Mouse (Mus musculus): Measurements from ENCODE around the gene Ephb1. TPM values are rescaled to one million over a fixed set of nuclear protein-coding genes. Genes with fewer than 3 reads are reported as not detected.

Gene Ephb1
- polyA plus RNA-seq, 1 experiment from 2014 or later: 6.6 TPM

- WGBS: 65% methylated on average over 3 of the region's 3 CpGs
- Histone ChIP-seq H3K9me3 (no peaks in the 10 kb centered on the region), H3K4me1 (replicated peaks) (no peaks in the 10 kb centered on the region), H3K4me3 (replicated peaks) (no peak overlapping the region), H3K36me3 (no peaks in the 10 kb centered on the region), H3K27ac (no peak overlapping the region), H3K4me2 (replicated peaks) (no peak overlapping the region), H3K9ac (no peak overlapping the region), H3K27me3 (replicated peaks) (no peaks in the 10 kb centered on the region)
- no peak for ATAC-seq
These were observed 149.0 kb downstream of the Ephb1 start for GRCm38 (mm10) chr9:102205518-102205917.

GRCm38 (mm10) chr9:102201867-102202266 lies 152.6 kb downstream of the Ephb1 start:
- Histone ChIP-seq H3K9ac (no peak overlapping the region), H3K9me3 (no peaks in the 10 kb centered on the region), H3K27ac (no peak overlapping the region), H3K4me1 (replicated peaks) (no peaks in the 10 kb centered on the region), H3K4me3 (replicated peaks) (no peak overlapping the region), H3K4me2 (replicated peaks) (no peak overlapping the region), H3K36me3 (no peaks in the 10 kb centered on the region), H3K27me3 (replicated peaks) (no peaks in the 10 kb centered on the region)
- no peak for ATAC-seq
- WGBS: 88% methylated on average over 5 of the region's 5 CpGs

GRCm38 (mm10) chr9:102196856-102197255 lies 157.6 kb downstream of the Ephb1 start:
- H3K36me3 ChIP-seq: no peaks in the 10 kb centered on the region
- no peak overlapping the region for H3K27ac ChIP-seq
- no peak overlapping the region for H3K9ac ChIP-seq
- no peak for ATAC-seq
- H3K4me3 ChIP-seq (replicated peaks): no peak overlapping the region
- H3K27me3 ChIP-seq (replicated peaks): no peaks in the 10 kb centered on the region
- H3K9me3 ChIP-seq: no peaks in the 10 kb centered on the region
- WGBS: 87% methylated on average over 6 of the region's 6 CpGs
- H3K4me2 ChIP-seq (replicated peaks): no peak overlapping the region
- H3K4me1 ChIP-seq (replicated peaks): no peaks in the 10 kb centered on the region

GRCm38 (mm10) chr9:102194063-102194462 lies 160.4 kb downstream of the Ephb1 start:
- no peaks in the 10 kb centered on the region for H3K36me3 ChIP-seq
- no peaks in the 10 kb centered on the region for H3K9me3 ChIP-seq
- H3K4me3 ChIP-seq (replicated peaks): no peak overlapping the region
- ATAC-seq: no peak
- H3K4me2 ChIP-seq (replicated peaks): no peak overlapping the region
- H3K4me1 ChIP-seq (replicated peaks): no peaks in the 10 kb centered on the region; the same call in 1 of the 2 replicates
- H3K9ac ChIP-seq: no peak overlapping the region
- no peaks in the 10 kb centered on the region for H3K27me3 ChIP-seq (replicated peaks)
- 84% methylated on average over 4 of the region's 4 CpGs for WGBS
- H3K27ac ChIP-seq: no peak overlapping the region

- 57% methylated on average over 13 of the region's 13 CpGs for WGBS
- H3K4me2 ChIP-seq (replicated peaks): no peak overlapping the region
- H3K4me1 ChIP-seq (replicated peaks): no peaks in the 10 kb centered on the region; the same call in 1 of the 2 replicates
- H3K9ac ChIP-seq: no peak overlapping the region
- H3K27ac ChIP-seq: no peak overlapping the region
- H3K9me3 ChIP-seq: no peaks in the 10 kb centered on the region
- no peak overlapping the region for H3K4me3 ChIP-seq (replicated peaks)
- no peaks in the 10 kb centered on the region for H3K36me3 ChIP-seq
- 0 out of 2 replicates have a peak, but pooled peaks have one; percentile 41 for ATAC-seq
- no peaks in the 10 kb centered on the region for H3K27me3 ChIP-seq (replicated peaks)
These were observed 161.5 kb downstream of the Ephb1 start for GRCm38 (mm10) chr9:102192724-102193685.

GRCm38 (mm10) chr9:102190058-102190457 lies 164.4 kb downstream of the Ephb1 start:
- no peak overlapping the region for H3K27ac ChIP-seq
- 77% methylated on average over 9 of the region's 9 CpGs for WGBS
- H3K4me1 ChIP-seq (replicated peaks): no peaks in the 10 kb centered on the region; the same call in 1 of the 2 replicates
- no peak overlapping the region for H3K4me2 ChIP-seq (replicated peaks)
- H3K4me3 ChIP-seq (replicated peaks): no peak overlapping the region
- ATAC-seq: no peak
- no peaks in the 10 kb centered on the region for H3K36me3 ChIP-seq
- H3K9ac ChIP-seq: no peak overlapping the region
- H3K27me3 ChIP-seq (replicated peaks): no peaks in the 10 kb centered on the region
- H3K9me3 ChIP-seq: no peaks in the 10 kb centered on the region

GRCm38 (mm10) chr9:102189406-102189805 lies 165.1 kb downstream of the Ephb1 start:
- H3K4me2 ChIP-seq (replicated peaks): no peak overlapping the region
- H3K36me3 ChIP-seq: no peaks in the 10 kb centered on the region
- no peaks in the 10 kb centered on the region for H3K27me3 ChIP-seq (replicated peaks)
- no peak overlapping the region for H3K9ac ChIP-seq
- 49% methylated on average over 11 of the region's 11 CpGs for WGBS
- no peak overlapping the region for H3K27ac ChIP-seq
- H3K9me3 ChIP-seq: no peaks in the 10 kb centered on the region
- no peaks in the 10 kb centered on the region; the same call in 1 of the 2 replicates for H3K4me1 ChIP-seq (replicated peaks)
- ATAC-seq: peak; percentile 83
- H3K4me3 ChIP-seq (replicated peaks): no peak overlapping the region

- no peak overlapping the region for H3K9ac ChIP-seq
- no peak overlapping the region for H3K4me3 ChIP-seq (replicated peaks)
- no peak overlapping the region for H3K4me2 ChIP-seq (replicated peaks)
- 71% methylated on average over 22 of the region's 22 CpGs for WGBS
- H3K27me3 ChIP-seq (replicated peaks): no peaks in the 10 kb centered on the region
- 0 out of 2 replicates have a peak, but pooled peaks cover 4% of the 10 kb centered on the region for H3K4me1 ChIP-seq (replicated peaks)
- ATAC-seq: no peak
- no peaks in the 10 kb centered on the region for H3K9me3 ChIP-seq
- H3K27ac ChIP-seq: no peak overlapping the region
- H3K36me3 ChIP-seq: no peaks in the 10 kb centered on the region
These were observed 170.7 kb downstream of the Ephb1 start for GRCm38 (mm10) chr9:102183663-102184274.

- H3K4me2 ChIP-seq (replicated peaks): no peak overlapping the region
- no peaks in the 10 kb centered on the region for H3K27me3 ChIP-seq (replicated peaks)
- H3K9me3 ChIP-seq: no peaks in the 10 kb centered on the region
- 75% methylated on average over 10 of the region's 10 CpGs for WGBS
- 0 out of 2 replicates have a peak, but pooled peaks cover 4% of the 10 kb centered on the region for H3K4me1 ChIP-seq (replicated peaks)
- H3K36me3 ChIP-seq: no peaks in the 10 kb centered on the region
- H3K9ac ChIP-seq: no peak overlapping the region
- no peak for ATAC-seq
- H3K4me3 ChIP-seq (replicated peaks): no peak overlapping the region
- H3K27ac ChIP-seq: no peak overlapping the region
These were observed 172.5 kb downstream of the Ephb1 start for GRCm38 (mm10) chr9:102181810-102182490.

GRCm38 (mm10) chr9:102181276-102181675 lies 173.2 kb downstream of the Ephb1 start:
- 49% methylated on average over 3 of the region's 3 CpGs for WGBS
- Histone ChIP-seq H3K4me2 (replicated peaks) (no peak overlapping the region), H3K4me1 (replicated peaks) (0 out of 2 replicates have a peak, but pooled peaks cover 4% of the 10 kb centered on the region), H3K27me3 (replicated peaks) (no peaks in the 10 kb centered on the region), H3K9me3 (no peaks in the 10 kb centered on the region), H3K27ac (no peak overlapping the region), H3K36me3 (no peaks in the 10 kb centered on the region), H3K4me3 (replicated peaks) (no peak overlapping the region), H3K9ac (no peak overlapping the region)
- ATAC-seq: no peak

GRCm38 (mm10) chr9:102180486-102180885 lies 174.0 kb downstream of the Ephb1 start:
- 71% methylated on average over 2 of the region's 2 CpGs for WGBS
- Histone ChIP-seq H3K27ac (no peak overlapping the region), H3K4me2 (replicated peaks) (no peak overlapping the region), H3K9me3 (no peaks in the 10 kb centered on the region), H3K9ac (no peak overlapping the region), H3K27me3 (replicated peaks) (no peaks in the 10 kb centered on the region), H3K4me1 (replicated peaks) (0 out of 2 replicates have a peak, but pooled peaks cover 4% of the 10 kb centered on the region), H3K4me3 (replicated peaks) (no peak overlapping the region), H3K36me3 (no peaks in the 10 kb centered on the region)
- ATAC-seq: no peak

GRCm38 (mm10) chr9:102180070-102180469 lies 174.4 kb downstream of the Ephb1 start:
- Histone ChIP-seq H3K27ac (no peak overlapping the region), H3K36me3 (no peaks in the 10 kb centered on the region), H3K9me3 (no peaks in the 10 kb centered on the region), H3K4me3 (replicated peaks) (no peak overlapping the region), H3K4me1 (replicated peaks) (0 out of 2 replicates have a peak, but pooled peaks cover 4% of the 10 kb centered on the region), H3K9ac (no peak overlapping the region), H3K27me3 (replicated peaks) (no peaks in the 10 kb centered on the region), H3K4me2 (replicated peaks) (no peak overlapping the region)
- WGBS: 74% methylated on average over 2 of the region's 2 CpGs
- no peak for ATAC-seq
